Mouse (Mus musculus): ENCODE measurements at regions not wholly inside any gene's neighbourhood (a gene's known extent, or its start where the extent isn't known, plus 50 kb on each side); places are given as distances from the start of the nearest gene placed in this dataset.

DNA sequence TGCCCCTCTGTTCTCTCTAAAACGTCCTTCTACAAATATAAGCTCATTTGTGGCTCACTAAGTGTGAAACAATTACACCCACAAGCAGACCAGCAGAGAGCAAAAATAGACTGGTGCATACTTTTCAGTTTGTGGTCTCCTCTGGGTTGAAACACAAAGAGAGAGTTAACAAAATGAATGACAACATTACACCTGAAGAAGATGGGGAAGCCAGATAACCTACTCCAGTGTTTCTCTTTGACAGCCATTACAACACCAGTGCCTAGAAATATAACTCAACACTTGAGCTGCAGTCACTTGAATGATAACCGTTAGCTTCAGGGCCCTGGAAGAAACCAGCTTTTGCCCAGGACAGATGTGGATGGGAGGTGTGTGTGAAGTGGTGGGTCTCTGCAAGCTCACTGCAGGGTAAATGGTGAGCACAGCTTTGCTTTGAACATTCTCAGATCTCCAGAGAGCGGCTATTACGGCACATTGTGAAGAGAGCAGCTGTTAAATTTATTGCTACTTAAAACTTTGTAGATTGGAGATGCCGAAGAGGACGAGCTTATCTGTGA lies 316.5 kb upstream of the 4930412O13Rik start:
- H3K27me3 ChIP-seq (ENCODE audit: control insufficient read depth in 1 of 2, insufficient read depth in 2 of 2, low read length in 2 of 2) = no peaks in the 10 kb centered on the region
- no peak for DNase-seq (ENCODE audit: low read depth, low spot score)
- H3K4me3 ChIP-seq (ENCODE audit: control insufficient read depth in 1 of 2, insufficient read depth in 1 of 2, low read depth in 2 of 2, low read length in 2 of 2) = no peak overlapping the region
- TF ChIP-seq TCF12 (IDR thresholded peaks at IDR 0.05; ENCODE audit: low read depth, low read length) (no peak), UBTF (IDR thresholded peaks at IDR 0.05; ENCODE audit: borderline replicate concordance, insufficient read depth, low read depth, low read length) (no peak), POLR2A (IDR thresholded peaks at IDR 0.05; ENCODE audit: control insufficient read depth in 1 of 2, insufficient read depth in 1 of 2, low read depth in 1 of 2, low read length in 2 of 2, poor library complexity in 1 of 2) (no peak), GATA1 (IDR thresholded peaks at IDR 0.05; ENCODE audit: low read depth, low read length) (no peak), MEF2A (IDR thresholded peaks at IDR 0.05; ENCODE audit: extremely low read depth, insufficient replicate concordance, low read depth, low read length, poor library complexity, severe bottlenecking) (no peak), ZNF384 (IDR thresholded peaks at IDR 0.05; ENCODE audit: low read depth, low read length) (no peak), MAFK (IDR thresholded peaks at IDR 0.05; ENCODE audit: borderline replicate concordance, low read depth, low read length) (no peak), POLR2AphosphoS2 (IDR thresholded peaks at IDR 0.05; ENCODE audit: low read length) (no peak)
- H3K9ac ChIP-seq (ENCODE audit: control insufficient read depth, low read depth, low read length, poor library complexity, severe bottlenecking) = no peak overlapping the region
- no peak overlapping the region for H3K27ac ChIP-seq (ENCODE audit: control insufficient read depth, low read depth, low read length)
- no peaks in the 10 kb centered on the region for H3K79me2 ChIP-seq (ENCODE audit: control insufficient read depth, insufficient read depth, low read length, poor library complexity)
- no peaks in the 10 kb centered on the region for H3K36me3 ChIP-seq (ENCODE audit: control insufficient read depth in 1 of 2, insufficient read depth in 2 of 2, low read length in 2 of 2)
- no peaks in the 10 kb centered on the region for H3K4me1 ChIP-seq (ENCODE audit: control insufficient read depth in 1 of 2, insufficient read depth in 2 of 2, low read length in 2 of 2)
- no peaks in the 10 kb centered on the region for H3K9me3 ChIP-seq (replicated peaks; ENCODE audit: insufficient read depth, low read length)

DNA sequence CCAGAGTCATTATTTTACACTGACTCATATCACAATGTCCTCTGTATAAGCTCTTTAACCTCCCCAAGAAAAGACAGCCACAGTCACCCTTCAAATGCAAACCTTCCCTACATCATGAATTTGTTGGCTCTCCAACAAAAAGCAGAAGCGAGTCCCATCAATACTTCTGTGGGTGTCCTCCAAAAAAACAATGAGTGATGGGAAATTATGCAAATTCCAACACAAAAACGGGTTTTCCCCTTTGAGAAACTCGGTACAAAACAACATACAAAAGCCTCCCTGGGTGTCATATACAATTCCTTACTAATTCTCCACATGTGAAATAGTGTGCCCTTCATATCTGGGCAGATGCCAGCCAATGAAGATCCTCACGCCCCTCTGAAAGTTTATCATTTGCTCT lies 311.8 kb upstream of the 4930412O13Rik start:
- TF ChIP-seq TAL1 (IDR thresholded peaks at IDR 0.05; ENCODE audit: low read length) = no peak
- TF ChIP-seq GABPA (IDR thresholded peaks at IDR 0.05; ENCODE audit: low read depth, low read length) = no peak
- no peak for TF ChIP-seq NELFE (IDR thresholded peaks at IDR 0.05; ENCODE audit: low read depth, low read length)
- no peaks in the 10 kb centered on the region for H3K9me3 ChIP-seq (replicated peaks; ENCODE audit: insufficient read depth, low read length)
- no peaks in the 10 kb centered on the region for H3K79me2 ChIP-seq (ENCODE audit: control insufficient read depth, insufficient read depth, low read length, poor library complexity)
- no peaks in the 10 kb centered on the region for H3K36me3 ChIP-seq (ENCODE audit: control insufficient read depth in 1 of 2, insufficient read depth in 2 of 2, low read length in 2 of 2)
- no peak overlapping the region for H3K9ac ChIP-seq (ENCODE audit: control insufficient read depth, low read depth, low read length, poor library complexity, severe bottlenecking)
- no peaks in the 10 kb centered on the region for H3K27me3 ChIP-seq (ENCODE audit: control insufficient read depth in 1 of 2, insufficient read depth in 2 of 2, low read length in 2 of 2)
- no peak for DNase-seq (ENCODE audit: low read depth, low spot score)
- no peak overlapping the region for H3K27ac ChIP-seq (ENCODE audit: control insufficient read depth, low read depth, low read length)
- H3K4me3 ChIP-seq (ENCODE audit: control insufficient read depth in 1 of 2, insufficient read depth in 1 of 2, low read depth in 2 of 2, low read length in 2 of 2) = no peak overlapping the region
- no peaks in the 10 kb centered on the region for H3K4me1 ChIP-seq (ENCODE audit: control insufficient read depth in 1 of 2, insufficient read depth in 2 of 2, low read length in 2 of 2)

DNA sequence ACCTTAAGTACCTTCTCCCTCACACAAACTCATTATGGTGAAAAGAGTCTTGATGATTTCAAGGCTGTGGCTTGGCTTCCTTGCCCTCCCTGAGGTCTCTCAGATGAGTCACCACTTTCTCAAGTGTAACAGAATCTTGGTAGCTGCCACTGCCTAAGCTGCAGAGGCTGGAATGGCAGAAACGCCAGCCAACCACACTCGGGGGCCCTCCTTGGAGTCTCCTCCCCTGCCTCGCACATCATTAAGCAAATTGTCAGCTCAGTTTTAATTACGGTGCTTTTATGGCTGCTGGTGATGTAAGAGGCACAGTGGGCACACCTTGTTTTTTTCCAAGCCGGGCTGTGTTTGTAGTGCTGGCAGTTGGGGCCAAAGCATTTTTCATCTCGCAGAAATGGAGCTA lies 306.9 kb upstream of the 4930412O13Rik start:
- no peaks in the 10 kb centered on the region for H3K79me2 ChIP-seq (ENCODE audit: control insufficient read depth, insufficient read depth, low read length, poor library complexity)
- no peak overlapping the region for H3K9ac ChIP-seq (ENCODE audit: control insufficient read depth, low read depth, low read length, poor library complexity, severe bottlenecking)
- TF ChIP-seq POLR2A (IDR thresholded peaks at IDR 0.05; ENCODE audit: control insufficient read depth in 1 of 2, insufficient read depth in 1 of 2, low read depth in 1 of 2, low read length in 2 of 2, poor library complexity in 1 of 2) (no peak), MAZ (IDR thresholded peaks at IDR 0.05; ENCODE audit: low read depth, low read length) (no peak), KAT2A (conservative IDR thresholded peaks at IDR 0.05; ENCODE audit: low read depth, low read length) (no peak), USF1 (IDR thresholded peaks at IDR 0.05; ENCODE audit: low read depth, low read length) (no peak), CHD2 (IDR thresholded peaks at IDR 0.05; ENCODE audit: low read length) (no peak), ZC3H11A (IDR thresholded peaks at IDR 0.05; ENCODE audit: low read depth, low read length) (no peak), EP300 (IDR thresholded peaks at IDR 0.05; ENCODE audit: low read depth in 1 of 2, low read length in 2 of 2) (no peak), CHD1 (IDR thresholded peaks at IDR 0.05; ENCODE audit: low read depth, low read length) (no peak), TAL1 (IDR thresholded peaks at IDR 0.05; ENCODE audit: low read length) (no peak), ELF1 (IDR thresholded peaks at IDR 0.05; ENCODE audit: low read depth, low read length) (no peak), TCF12 (IDR thresholded peaks at IDR 0.05; ENCODE audit: low read depth, low read length) (no peak), SIN3A (IDR thresholded peaks at IDR 0.05; ENCODE audit: low read length) (no peak), ZNF384 (IDR thresholded peaks at IDR 0.05; ENCODE audit: low read depth, low read length) (no peak), GABPA (IDR thresholded peaks at IDR 0.05; ENCODE audit: low read depth, low read length) (no peak), ZMIZ1 (IDR thresholded peaks at IDR 0.05; ENCODE audit: low read depth, low read length) (no peak), SMC3 (IDR thresholded peaks at IDR 0.05; ENCODE audit: low read depth, low read length) (no peak), MAFK (IDR thresholded peaks at IDR 0.05; ENCODE audit: borderline replicate concordance, low read depth, low read length) (no peak), UBTF (IDR thresholded peaks at IDR 0.05; ENCODE audit: borderline replicate concordance, insufficient read depth, low read depth, low read length) (no peak), RCOR1 (IDR thresholded peaks at IDR 0.05; ENCODE audit: low read depth, low read length) (no peak), NRF1 (IDR thresholded peaks at IDR 0.05; ENCODE audit: insufficient read depth, low read depth, low read length, poor library complexity, severe bottlenecking) (no peak)
- DNase-seq (ENCODE audit: low read depth, low spot score) = no peak
- H3K36me3 ChIP-seq (ENCODE audit: control insufficient read depth in 1 of 2, insufficient read depth in 2 of 2, low read length in 2 of 2) = no peaks in the 10 kb centered on the region
- no peak overlapping the region for H3K27ac ChIP-seq (ENCODE audit: control insufficient read depth, low read depth, low read length)
- H3K4me3 ChIP-seq (ENCODE audit: control insufficient read depth in 1 of 2, insufficient read depth in 1 of 2, low read depth in 2 of 2, low read length in 2 of 2) = no peak overlapping the region
- H3K9me3 ChIP-seq (replicated peaks; ENCODE audit: insufficient read depth, low read length) = no peaks in the 10 kb centered on the region
- H3K27me3 ChIP-seq (ENCODE audit: control insufficient read depth in 1 of 2, insufficient read depth in 2 of 2, low read length in 2 of 2) = no peaks in the 10 kb centered on the region
- H3K4me1 ChIP-seq (ENCODE audit: control insufficient read depth in 1 of 2, insufficient read depth in 2 of 2, low read length in 2 of 2) = no peaks in the 10 kb centered on the region
